7 mouse cellular contexts compared by ENCODE assay signal in genomic region chr9:69455391-69455790, GRCm38 (mm10). TPM values are rescaled to one million over a fixed set of nuclear protein-coding genes. Genes with fewer than 3 reads are reported as not detected.
DNase-seq lines count a peak whose midpoint lies in the region; ATAC-seq lines count a peak whose summit lies in the region.

No protein-coding gene starts in this region.

- WGBS in heart, embryonic 11.5 days (ENCODE audit: insufficient replicate concordance), result 54% methylated on average over 4 of the region's 4 CpGs
- 75% methylated on average over 4 of the region's 4 CpGs for WGBS in limb, embryonic 11.5 days

- H3K27ac ChIP-seq in heart, embryonic 11.5 days (ENCODE audit: low read depth, low read length), result peak overlapping the region; percentile 79
- H3K27ac ChIP-seq in limb, embryonic 11.5 days (replicated peaks; ENCODE audit: low read depth, low read length), result no peak overlapping the region

- peak overlapping the region; percentile 72 for H3K4me2 ChIP-seq in heart, embryonic 11.5 days
- H3K4me2 ChIP-seq in limb, embryonic 11.5 days (ENCODE audit: low read depth, severe bottlenecking), result peak overlapping the region; percentile 92; the same call in 1 of the 2 replicates

- H3K9me3 ChIP-seq in heart, embryonic 11.5 days (replicated peaks; ENCODE audit: control insufficient read depth, low read length), result no peaks in the 10 kb centered on the region
- no peaks in the 10 kb centered on the region; the same call in 1 of the 2 replicates for H3K9me3 ChIP-seq in limb, embryonic 11.5 days (ENCODE audit: control insufficient read depth, low read length)

- no peak for ATAC-seq in heart, embryonic 11.5 days (replicated peaks; ENCODE audit: insufficient number of reproducible peaks, low FRiP score, low TSS enrichment)
- ATAC-seq in limb, embryonic 11.5 days (ENCODE audit: insufficient number of reproducible peaks, low FRiP score, low TSS enrichment, low read depth), result no peak

- H3K27me3 ChIP-seq in heart, embryonic 11.5 days (ENCODE audit: control insufficient read depth, insufficient read depth, low read length), result no peaks in the 10 kb centered on the region
- peaks cover 4% of the 10 kb centered on the region; the same call in 1 of the 2 replicates for H3K27me3 ChIP-seq in limb, embryonic 11.5 days (ENCODE audit: control insufficient read depth, insufficient read depth, low read length)

- peak; percentile 74 for DNase-seq in 3134 (ENCODE audit: extremely low read depth, insufficient read length, low spot score)
- DNase-seq in 3T3-L1 (ENCODE audit: low read depth, low spot score), result peak; percentile 90
- DNase-seq in limb, embryonic 11.5 days (ENCODE audit: low spot score), result no peak
- peak; percentile 71 for DNase-seq in skeletal muscle tissue, adult 2 months (ENCODE audit: low read depth, low spot score)
- DNase-seq in layer of hippocampus, postnatal 36 days, result no peak
- DNase-seq in frontal cortex, postnatal 10 days (ENCODE audit: low spot score in 2 of 2), result no peak

- H3K4me1 ChIP-seq in heart, embryonic 11.5 days (ENCODE audit: control insufficient read depth, insufficient read depth, low read length), result peaks cover 43% of the 10 kb centered on the region
- H3K4me1 ChIP-seq in limb, embryonic 11.5 days (ENCODE audit: control insufficient read depth, insufficient read depth, low read length), result peaks cover 42% of the 10 kb centered on the region

- H3K9ac ChIP-seq in heart, embryonic 11.5 days (ENCODE audit: low read depth, low read length), result 0 out of 2 replicates have a peak overlapping the region, but pooled peaks have one; percentile 53
- no peak overlapping the region for H3K9ac ChIP-seq in limb, embryonic 11.5 days (ENCODE audit: low read length)

- peak overlapping the region; percentile 81; the same call in 1 of the 2 replicates for H3K4me3 ChIP-seq in heart, embryonic 11.5 days (ENCODE audit: low read depth, low read length)
- H3K4me3 ChIP-seq in limb, embryonic 11.5 days (ENCODE audit: low read depth, low read length), result no peak overlapping the region

- H3K36me3 ChIP-seq in heart, embryonic 11.5 days (ENCODE audit: control insufficient read depth, insufficient read depth, low read length), result no peaks in the 10 kb centered on the region
- no peaks in the 10 kb centered on the region for H3K36me3 ChIP-seq in limb, embryonic 11.5 days (ENCODE audit: control insufficient read depth, insufficient read depth, low read length)

RNA-seq across cellular contexts. Expression of gene Anxa2, which starts 2.0 kb away (rescaled TPM):
- polyA plus RNA-seq in heart, embryonic 11.5 days (2014; fragmentation: Nextera tagmentation; extraction: Ambion mirVana), result 386 and 425 TPM in 2 replicates
- 146 and 153 TPM in 2 replicates for polyA plus RNA-seq in limb, embryonic 11.5 days (2014; fragmentation: Nextera tagmentation; extraction: Ambion mirVana)
- total RNA-seq in layer of hippocampus, postnatal 36 days (2021), result 10 to 100 TPM in 1 of 2 experiments, 1 to 10 TPM in 1; 6.1 to 10.9 TPM

RNA-seq across cellular contexts. Expression of gene Ice2, which starts 57.7 kb away (rescaled TPM):
- 14.5 and 15.6 TPM in 2 replicates for polyA plus RNA-seq in heart, embryonic 11.5 days (2014; fragmentation: Nextera tagmentation; extraction: Ambion mirVana)
- 26.3 and 29.4 TPM in 2 replicates for polyA plus RNA-seq in limb, embryonic 11.5 days (2014; fragmentation: Nextera tagmentation; extraction: Ambion mirVana)
- 10 to 100 TPM; 13.6 to 14.4 TPM for total RNA-seq in layer of hippocampus, postnatal 36 days (2021)

Comparison
In these comparisons a context has a peak if more than half of its experiments do, and no peak if none do; other contexts are left out.
1. DNase-seq: peak in 3134 (single experiment), 3T3-L1 (single experiment) and skeletal muscle tissue, adult 2 months (single experiment); none in limb, embryonic 11.5 days (single experiment), layer of hippocampus, postnatal 36 days (0 of 2) and frontal cortex, postnatal 10 days (0 of 2).